Mouse (Mus musculus): Measurements from ENCODE around the gene Ube2cbp. TPM values are rescaled to one million over a fixed set of nuclear protein-coding genes. Genes with fewer than 3 reads are reported as not detected.

The Ube2cbp gene
- polyA plus RNA-seq, 1 experiment from 2014 or later, result 5.3 TPM

GRCm38 (mm10) chr9:86436608-86437007 lies 28.1 kb downstream of the Ube2cbp start:
- in situ Hi-C loops (cut with MboI; ENCODE audit: low pct_unique_long_range_greater_than_20kb), result no loop called here
- CTCF ChIA-PET, result interaction anchor here (1.4 to 2.2 kb wide), 4 partner anchors 10 to 419 kb away, joined by 3 to 9 read pairs (median 8); no protein-coding TSS in a partner anchor
- ATAC-seq (no peak), DNase-seq (ENCODE audit: low read depth, low spot score) (no peak)
- H3K27me3 ChIP-seq, result no peaks in the 10 kb centered on the region
- TF ChIP-seq CTCF (IDR thresholded peaks at IDR 0.05), result no peak
- POLR2A ChIA-PET, result interaction anchor here (0.6 kb wide), 1 partner anchor 19 kb away, joined by 3 read pairs; no protein-coding TSS in a partner anchor

DNA sequence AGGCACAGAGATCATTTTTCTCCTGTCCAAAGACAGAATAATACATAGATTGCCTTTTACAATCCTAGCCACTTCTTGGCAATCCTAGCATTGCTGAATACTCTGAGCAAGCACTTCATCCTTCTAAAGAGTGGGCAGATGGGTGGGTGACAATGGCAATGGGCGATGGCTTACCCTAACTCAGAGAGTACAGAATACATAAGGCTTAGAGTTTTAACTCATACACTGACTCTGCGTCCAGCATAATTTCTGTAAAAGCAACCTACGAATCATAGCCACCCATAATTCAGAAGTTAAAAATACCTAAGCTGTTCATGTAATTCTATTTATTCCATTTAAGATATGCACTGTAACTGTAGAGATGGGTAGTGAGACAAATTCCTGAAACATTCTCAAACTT lies 29.2 kb downstream of the Ube2cbp start:
- no peaks in the 10 kb centered on the region for H3K27me3 ChIP-seq
- no peak for DNase-seq (ENCODE audit: low read depth, low spot score)
- CTCF ChIA-PET, result interaction anchor here (2.1 to 2.2 kb wide), 2 partner anchors 14 to 16 kb away, joined by 7 to 8 read pairs; no protein-coding TSS in a partner anchor
- POLR2A ChIA-PET, result no interaction called here
- in situ Hi-C loops (cut with MboI; ENCODE audit: low pct_unique_long_range_greater_than_20kb), result no loop called here
- TF ChIP-seq CTCF (IDR thresholded peaks at IDR 0.05), result no peak
- ATAC-seq, result peak; percentile 8

- no peaks in the 10 kb centered on the region for H3K27me3 ChIP-seq
- DNase-seq (ENCODE audit: low read depth, low spot score), result no peak
- CTCF ChIA-PET, result no interaction called here
- TF ChIP-seq CTCF (IDR thresholded peaks at IDR 0.05), result no peak
- ATAC-seq, result no peak
- POLR2A ChIA-PET, result no interaction called here
- in situ Hi-C loops (cut with MboI; ENCODE audit: low pct_unique_long_range_greater_than_20kb), result no loop called here
Measured at GRCm38 (mm10) chr9:86423331-86423730, 41.4 kb downstream of the Ube2cbp start.

DNA sequence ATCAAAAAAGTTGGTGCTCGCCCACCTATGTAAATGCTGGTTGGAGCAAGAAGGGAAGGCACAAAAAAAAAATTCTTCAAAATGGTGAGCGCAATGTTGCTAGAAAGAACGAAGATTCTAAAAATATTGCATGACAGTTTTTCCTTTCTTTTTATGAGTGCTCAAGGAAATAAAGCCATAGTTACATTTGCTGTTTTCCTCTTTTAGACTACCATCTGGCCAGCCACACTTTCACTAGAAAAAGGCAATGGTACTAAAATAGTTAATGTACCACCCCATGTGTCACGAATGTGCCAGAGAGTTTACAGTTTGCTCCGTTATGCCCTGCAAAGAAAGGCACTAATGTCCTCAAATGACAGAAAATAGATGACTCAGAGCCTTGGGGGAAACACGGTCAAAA lies 45.4 kb downstream of the Ube2cbp start:
- in situ Hi-C loops (cut with MboI; ENCODE audit: low pct_unique_long_range_greater_than_20kb), result no loop called here
- no peak for TF ChIP-seq CTCF (IDR thresholded peaks at IDR 0.05)
- no peak for ATAC-seq
- ChIA-PET CTCF (interaction anchor here (1.8 kb wide), 1 partner anchor 17 kb away, joined by 7 read pairs; no protein-coding TSS in a partner anchor), POLR2A (no interaction called here)
- DNase-seq (ENCODE audit: low read depth, low spot score), result no peak
- no peaks in the 10 kb centered on the region for H3K27me3 ChIP-seq

DNA sequence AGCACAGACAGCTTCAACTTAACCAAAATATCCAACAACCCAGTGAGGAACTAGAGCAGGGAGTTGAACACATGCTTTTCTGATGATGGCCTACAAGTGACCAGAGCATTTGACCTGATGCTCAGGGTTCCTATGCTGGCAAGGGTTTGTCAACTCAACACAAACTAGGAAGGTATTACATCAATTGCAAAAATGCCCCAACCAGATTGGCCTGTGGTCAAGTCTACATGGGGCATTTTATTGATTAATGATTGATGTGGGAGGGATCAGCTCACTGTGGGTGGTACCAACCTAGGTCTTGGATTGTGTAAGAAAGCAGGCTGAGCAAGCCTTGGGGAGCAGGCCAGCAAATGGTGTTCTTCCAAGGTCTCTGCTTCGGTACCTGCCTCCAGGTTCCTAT lies 46.8 kb downstream of the Ube2cbp start:
- ATAC-seq, result no peak
- DNase-seq (ENCODE audit: low read depth, low spot score), result no peak

GRCm38 (mm10) chr9:86395785-86396184 lies 69.0 kb downstream of the Ube2cbp start:
- peak; percentile 45 for TF ChIP-seq CTCF (IDR thresholded peaks at IDR 0.05)
- POLR2A ChIA-PET, result no interaction called here

More for the DNA sequence above, 46.8 kb downstream of the Ube2cbp start:
- TF ChIP-seq CTCF (IDR thresholded peaks at IDR 0.05), result no peak
- POLR2A ChIA-PET, result no interaction called here
- H3K27me3 ChIP-seq, result no peaks in the 10 kb centered on the region
- in situ Hi-C loops (cut with MboI; ENCODE audit: low pct_unique_long_range_greater_than_20kb), result no loop called here
- CTCF ChIA-PET, result interaction anchor here (1.3 kb wide), 1 partner anchor 57 kb away, joined by 3 read pairs; no protein-coding TSS in a partner anchor

DNA sequence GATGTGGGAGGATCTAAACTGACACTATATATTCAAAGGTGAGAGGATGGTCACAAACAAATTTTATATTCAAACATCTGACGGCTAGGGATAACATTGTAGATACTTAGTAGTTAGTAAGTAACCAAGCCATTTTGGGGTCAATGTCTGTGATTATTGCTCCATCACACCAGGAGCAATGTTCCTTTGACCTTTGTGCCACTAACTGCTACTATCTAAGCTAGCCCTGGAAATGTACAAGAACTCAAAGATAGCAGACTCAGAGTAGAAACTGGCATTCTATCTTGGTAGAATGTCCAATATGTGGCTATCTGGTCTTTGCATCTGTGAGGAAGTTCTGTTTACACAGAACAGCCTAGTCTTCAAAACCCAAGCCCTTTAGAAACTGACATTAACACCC lies 69.7 kb downstream of the Ube2cbp start:
- no peak for TF ChIP-seq CTCF (IDR thresholded peaks at IDR 0.05)
- ChIA-PET CTCF (interaction anchor here (1.7 kb wide), 1 partner anchor 11 kb away, joined by 4 read pairs; no protein-coding TSS in a partner anchor), POLR2A (no interaction called here)
- H3K27me3 ChIP-seq, result no peaks in the 10 kb centered on the region
- in situ Hi-C loops (cut with MboI; ENCODE audit: low pct_unique_long_range_greater_than_20kb), result no loop called here
- ATAC-seq (no peak), DNase-seq (ENCODE audit: low read depth, low spot score) (no peak)

More at GRCm38 (mm10) chr9:86395785-86396184, 69.0 kb downstream of the Ube2cbp start:
- in situ Hi-C loops (cut with MboI; ENCODE audit: low pct_unique_long_range_greater_than_20kb), result no loop called here
- ATAC-seq (no peak), DNase-seq (ENCODE audit: low read depth, low spot score) (no peak)
- H3K27me3 ChIP-seq, result no peaks in the 10 kb centered on the region
- CTCF ChIA-PET, result interaction anchor here (1.5 to 1.7 kb wide), 2 partner anchors 11 to 44 kb away, joined by 4 read pairs; no protein-coding TSS in a partner anchor

DNA sequence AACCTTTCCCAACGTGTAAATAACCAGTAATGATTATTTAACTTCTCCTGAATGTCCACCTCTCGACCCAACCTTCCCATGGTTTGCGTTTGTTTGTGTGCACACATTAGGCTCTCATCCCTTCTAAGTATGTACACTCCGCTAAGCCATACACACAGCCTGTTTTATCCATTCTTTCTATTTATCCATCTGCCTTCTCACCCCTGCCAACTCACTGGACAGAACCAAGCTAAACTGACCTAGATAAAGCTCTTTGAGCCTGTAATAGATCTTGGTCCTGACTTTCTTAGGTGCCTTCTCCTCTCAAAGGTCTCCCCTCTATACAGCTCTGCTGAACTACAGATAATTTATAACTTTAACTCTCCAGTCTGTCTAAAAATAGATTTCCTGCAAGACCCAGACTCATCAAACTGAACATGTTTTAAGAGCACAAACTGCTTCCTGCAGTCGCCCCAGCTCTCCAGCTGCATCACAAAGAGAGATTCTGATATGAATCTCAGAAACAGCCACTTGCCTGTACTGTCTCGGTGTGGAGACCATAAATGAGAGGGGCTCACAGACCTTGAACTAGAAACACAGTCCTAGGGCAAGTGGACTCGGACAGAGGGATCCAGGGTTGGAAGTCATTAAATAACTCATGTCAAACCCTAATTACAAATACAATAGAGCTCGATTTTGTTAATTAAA lies 71.0 kb downstream of the Ube2cbp start:
- in situ Hi-C loops (cut with MboI; ENCODE audit: low pct_unique_long_range_greater_than_20kb), result no loop called here
- H3K27me3 ChIP-seq, result no peaks in the 10 kb centered on the region
- POLR2A ChIA-PET, result no interaction called here
- ATAC-seq, result no peak
- no peak for DNase-seq (ENCODE audit: low read depth, low spot score)
- CTCF ChIA-PET, result interaction anchor here (0.7 to 1.4 kb wide), 3 partner anchors 9 to 90 kb away, joined by 3 read pairs; no protein-coding TSS in a partner anchor
- TF ChIP-seq CTCF (IDR thresholded peaks at IDR 0.05), result no peak

DNA sequence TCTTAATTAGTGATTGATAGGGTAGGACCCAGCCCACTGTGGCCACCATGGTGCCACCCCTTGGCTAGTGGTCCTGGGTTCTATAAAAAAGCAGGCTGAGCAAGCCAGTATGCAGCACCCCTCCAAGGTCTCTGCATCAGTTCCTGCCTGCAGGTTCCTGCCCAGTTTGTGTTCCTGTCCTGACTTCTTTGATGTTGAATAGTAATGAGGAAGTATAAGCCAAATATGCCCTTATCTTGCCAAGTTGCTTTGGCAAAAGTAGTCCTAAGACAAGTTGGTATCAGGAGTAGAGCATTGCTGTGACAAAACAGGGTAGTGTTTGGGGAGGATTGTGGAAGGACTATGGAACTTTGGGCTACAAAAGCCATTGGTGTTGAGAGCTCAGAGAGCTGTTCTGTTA lies 73.3 kb downstream of the Ube2cbp start:
- CTCF ChIA-PET, result no interaction called here
- POLR2A ChIA-PET, result no interaction called here

DNA sequence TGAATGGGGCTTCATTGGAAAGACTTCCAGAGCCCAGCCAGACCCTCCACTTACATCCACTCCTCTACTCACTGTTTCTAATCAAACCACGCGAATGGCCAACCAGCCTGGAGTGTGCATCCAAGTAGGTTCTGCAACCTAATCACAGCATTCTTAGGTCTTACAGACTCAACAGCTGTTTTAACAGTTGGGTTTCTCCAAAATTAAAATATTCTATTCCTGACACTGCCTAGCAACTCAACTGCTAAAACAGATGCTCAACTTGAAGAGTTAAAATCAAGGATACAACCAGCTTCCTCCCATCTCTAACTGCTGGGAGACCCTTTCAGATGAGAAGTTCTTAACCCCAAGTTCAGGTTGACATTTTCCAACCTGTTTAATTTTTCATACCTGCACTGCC lies 74.0 kb downstream of the Ube2cbp start:
- no peak for ATAC-seq
- no peaks in the 10 kb centered on the region for H3K27me3 ChIP-seq
- TF ChIP-seq CTCF (IDR thresholded peaks at IDR 0.05), result no peak
- ChIA-PET POLR2A (no interaction called here), CTCF (no interaction called here)
- no peak for DNase-seq (ENCODE audit: low read depth, low spot score)
- in situ Hi-C loops (cut with MboI; ENCODE audit: low pct_unique_long_range_greater_than_20kb), result no loop called here

More for the DNA sequence above, 73.3 kb downstream of the Ube2cbp start:
- in situ Hi-C loops (cut with MboI; ENCODE audit: low pct_unique_long_range_greater_than_20kb), result no loop called here
- no peaks in the 10 kb centered on the region for H3K27me3 ChIP-seq
- DNase-seq (ENCODE audit: low read depth, low spot score) (no peak), ATAC-seq (no peak)
- no peak for TF ChIP-seq CTCF (IDR thresholded peaks at IDR 0.05)

- in situ Hi-C loops (cut with MboI; ENCODE audit: low pct_unique_long_range_greater_than_20kb), result no loop called here
- DNase-seq (ENCODE audit: low read depth, low spot score) (no peak), ATAC-seq (no peak)
- H3K27me3 ChIP-seq, result no peaks in the 10 kb centered on the region
- ChIA-PET CTCF (no interaction called here), POLR2A (no interaction called here)
- TF ChIP-seq CTCF (IDR thresholded peaks at IDR 0.05), result no peak
Measured at GRCm38 (mm10) chr9:86388538-86388937, 76.2 kb downstream of the Ube2cbp start.

All from Patski (cell line).